Mouse (Mus musculus) embryonic facial prominence, embryonic 13.5 days (tissue): Measurements from ENCODE around the gene Arfgef3. TPM values are rescaled to one million over a fixed set of nuclear protein-coding genes. Genes with fewer than 3 reads are reported as not detected.

Experiments used
- ATAC-seq: fragments of 200-750 bp; cut with Nextera tagmentation; 2 replicates; pipeline ENCODE4 v1.8.0; 2017; ENCODE audit warnings: low read depth; ENCODE audit not compliant: insufficient number of reproducible peaks, insufficient read depth, low FRiP score, low TSS enrichment
- H3K27ac ChIP-seq: fragments of 300-500 bp; sonication (generic); 2 replicates; pipeline ENCODE4 v1.5.1; 2015; ENCODE audit warnings: moderate library complexity, mild to moderate bottlenecking, inconsistent platforms
- H3K27me3 ChIP-seq: fragments of 300-500 bp; sonication (generic); 2 replicates; pipeline ENCODE4 v1.6.1; 2015; ENCODE audit warnings: mild to moderate bottlenecking, inconsistent platforms
- H3K36me3 ChIP-seq: fragments of 300-500 bp; sonication (generic); 2 replicates; pipeline ENCODE4 v1.6.1; 2015; ENCODE audit warnings: mild to moderate bottlenecking, inconsistent platforms
- H3K4me1 ChIP-seq: fragments of 300-500 bp; sonication (generic); 2 replicates; pipeline ENCODE4 v1.6.1; 2015; ENCODE audit warnings: inconsistent platforms
- H3K4me2 ChIP-seq: fragments of 300-500 bp; sonication (generic); 2 replicates; pipeline ENCODE4 v1.6.1; 2015; ENCODE audit warnings: moderate library complexity, mild to moderate bottlenecking, inconsistent platforms
- H3K4me3 ChIP-seq: fragments of 300-500 bp; sonication (generic); 2 replicates; pipeline ENCODE4 v1.5.1; 2015; ENCODE audit warnings: mild to moderate bottlenecking, inconsistent platforms
- H3K9ac ChIP-seq: fragments of 300-500 bp; sonication (generic); 2 replicates; pipeline ENCODE4 v1.6.1; 2015; ENCODE audit warnings: mild to moderate bottlenecking, inconsistent platforms
- H3K9me3 ChIP-seq: fragments of 300-500 bp; sonication (generic); 2 replicates; pipeline ENCODE4 v1.6.1; 2016; ENCODE audit warnings: inconsistent platforms
- WGBS: fragments of 180-500 bp; shearing (Covaris S2); methylation state at CpG from one replicate; pipeline ENCODE4 v1.1.7; 2015; ENCODE audit warnings: mixed read lengths; 5-methylcytosine and 5-hydroxymethylcytosine counted together
- polyA plus RNA-seq: library from polyadenylated mRNA; unstranded; fragments of >200 nt; fragmentation: Nextera tagmentation; extraction: Ambion mirVana; gene quantifications from 2 replicates; pipeline ENCODE4 v1.2.1, GENCODE M21; 2015

Gene Arfgef3
- polyA plus RNA-seq, 1 experiment from 2014 or later = 0.44 TPM

DNA sequence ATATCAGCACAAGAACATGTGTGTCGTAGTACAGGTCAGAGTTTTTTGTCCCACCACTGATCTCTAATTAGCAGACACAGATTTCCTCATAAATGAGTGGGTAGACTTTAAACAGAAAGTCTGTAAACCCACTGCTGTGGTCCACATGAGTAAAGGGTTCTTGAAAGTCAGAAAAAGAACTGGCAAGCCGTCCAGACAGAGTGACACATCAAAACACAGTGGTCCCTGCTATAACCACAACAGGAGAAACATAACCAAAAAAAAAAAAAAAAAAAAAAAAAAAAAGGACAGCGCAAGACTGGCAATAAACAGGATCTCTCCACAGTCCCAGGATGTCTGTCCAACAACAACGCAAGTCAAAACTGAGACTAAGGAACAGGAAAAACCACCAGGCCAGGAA lies 64.9 kb downstream of the Arfgef3 start:
- no peaks in the 10 kb centered on the region for H3K27me3 ChIP-seq
- 62% methylated on average over 4 of the region's 4 CpGs for WGBS
- no peak overlapping the region for H3K4me2 ChIP-seq
- no peak for ATAC-seq
- H3K4me1 ChIP-seq = no peaks in the 10 kb centered on the region
- H3K9me3 ChIP-seq = peaks cover 8% of the 10 kb centered on the region
- no peaks in the 10 kb centered on the region for H3K36me3 ChIP-seq
- H3K4me3 ChIP-seq = no peak overlapping the region
- H3K9ac ChIP-seq = no peak overlapping the region
- no peak overlapping the region for H3K27ac ChIP-seq

DNA sequence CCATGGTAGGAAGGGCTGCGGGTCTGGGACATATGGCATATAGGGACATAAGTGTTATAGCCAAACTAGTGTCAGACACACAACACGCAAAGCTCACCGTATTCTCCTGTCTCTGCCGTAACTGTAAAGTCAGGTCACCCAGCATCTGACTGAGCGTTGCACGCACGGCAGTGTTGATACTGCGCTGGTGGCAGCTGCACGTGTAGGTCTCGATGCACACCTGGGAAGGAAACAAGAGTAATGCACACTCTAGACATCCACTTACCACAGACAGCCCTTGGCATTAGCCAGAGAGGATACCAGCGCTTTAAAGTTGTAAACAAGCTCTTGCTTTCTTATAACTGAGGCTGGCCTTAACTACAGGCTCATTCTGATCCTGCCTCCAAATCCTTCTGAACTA lies 79.0 kb downstream of the Arfgef3 start:
- WGBS = 90% methylated on average over 11 of the region's 11 CpGs
- Histone ChIP-seq H3K4me1 (no peaks in the 10 kb centered on the region), H3K4me3 (no peak overlapping the region)

GRCm38 (mm10) chr10:18664016-18664415 lies 79.7 kb downstream of the Arfgef3 start:
- 75% methylated on average over 2 of the region's 2 CpGs for WGBS
- Histone ChIP-seq H3K4me1 (no peaks in the 10 kb centered on the region), H3K4me2 (no peak overlapping the region), H3K9me3 (peaks cover 8% of the 10 kb centered on the region; the same call in 1 of the 2 replicates), H3K4me3 (no peak overlapping the region), H3K27me3 (no peaks in the 10 kb centered on the region), H3K36me3 (no peaks in the 10 kb centered on the region), H3K9ac (no peak overlapping the region), H3K27ac (no peak overlapping the region)
- ATAC-seq = no peak

More for the DNA sequence above, 79.0 kb downstream of the Arfgef3 start:
- peaks cover 6% of the 10 kb centered on the region; the same call in 1 of the 2 replicates for H3K9me3 ChIP-seq
- no peak overlapping the region for H3K9ac ChIP-seq
- H3K4me2 ChIP-seq = no peak overlapping the region
- no peak for ATAC-seq
- H3K27me3 ChIP-seq = no peaks in the 10 kb centered on the region
- no peaks in the 10 kb centered on the region for H3K36me3 ChIP-seq
- H3K27ac ChIP-seq = no peak overlapping the region

GRCm38 (mm10) chr10:18661606-18662220 lies 82.0 kb downstream of the Arfgef3 start:
- no peak overlapping the region for H3K4me3 ChIP-seq
- H3K9me3 ChIP-seq = peaks cover 8% of the 10 kb centered on the region; the same call in 1 of the 2 replicates
- H3K27ac ChIP-seq = no peak overlapping the region
- H3K36me3 ChIP-seq = no peaks in the 10 kb centered on the region
- H3K4me1 ChIP-seq = no peaks in the 10 kb centered on the region; the same call in 1 of the 2 replicates
- 84% methylated on average over 1 of the region's 1 CpGs for WGBS
- no peak overlapping the region for H3K9ac ChIP-seq
- H3K4me2 ChIP-seq = no peak overlapping the region
- ATAC-seq = no peak
- H3K27me3 ChIP-seq = no peaks in the 10 kb centered on the region

GRCm38 (mm10) chr10:18660998-18661397 lies 82.8 kb downstream of the Arfgef3 start:
- H3K4me3 ChIP-seq = no peak overlapping the region
- WGBS = 75% methylated on average over 2 of the region's 2 CpGs
- H3K9ac ChIP-seq = no peak overlapping the region

GRCm38 (mm10) chr10:18657588-18657987 lies 86.2 kb downstream of the Arfgef3 start:
- H3K27me3 ChIP-seq = no peaks in the 10 kb centered on the region
- no peaks in the 10 kb centered on the region for H3K36me3 ChIP-seq
- H3K4me3 ChIP-seq = no peak overlapping the region
- H3K9ac ChIP-seq = no peak overlapping the region
- H3K9me3 ChIP-seq = peaks cover 8% of the 10 kb centered on the region; the same call in 1 of the 2 replicates
- ATAC-seq = no peak
- no peaks in the 10 kb centered on the region; the same call in 1 of the 2 replicates for H3K4me1 ChIP-seq
- H3K4me2 ChIP-seq = no peak overlapping the region
- H3K27ac ChIP-seq = no peak overlapping the region
- 84% methylated on average over 1 of the region's 1 CpGs for WGBS

More at GRCm38 (mm10) chr10:18660998-18661397, 82.8 kb downstream of the Arfgef3 start:
- Histone ChIP-seq H3K4me2 (no peak overlapping the region), H3K9me3 (peaks cover 8% of the 10 kb centered on the region; the same call in 1 of the 2 replicates), H3K27ac (no peak overlapping the region), H3K4me1 (no peaks in the 10 kb centered on the region; the same call in 1 of the 2 replicates), H3K27me3 (no peaks in the 10 kb centered on the region), H3K36me3 (no peaks in the 10 kb centered on the region)
- no peak for ATAC-seq

GRCm38 (mm10) chr10:18647069-18647468 lies 96.7 kb downstream of the Arfgef3 start:
- H3K4me3 ChIP-seq = no peak overlapping the region
- 0 out of 2 replicates have a peak, but pooled peaks cover 8% of the 10 kb centered on the region for H3K4me1 ChIP-seq
- H3K27me3 ChIP-seq = no peaks in the 10 kb centered on the region
- H3K9ac ChIP-seq = no peak overlapping the region
- no peaks in the 10 kb centered on the region for H3K36me3 ChIP-seq
- ATAC-seq = no peak
- H3K4me2 ChIP-seq = no peak overlapping the region
- no peak overlapping the region for H3K27ac ChIP-seq
- H3K9me3 ChIP-seq = no peaks in the 10 kb centered on the region
- 76% methylated on average over 1 of the region's 1 CpGs for WGBS

GRCm38 (mm10) chr10:18646035-18646434 lies 97.7 kb downstream of the Arfgef3 start:
- no peak for ATAC-seq
- H3K9ac ChIP-seq = no peak overlapping the region
- 0 out of 2 replicates have a peak, but pooled peaks cover 8% of the 10 kb centered on the region for H3K4me1 ChIP-seq
- no peaks in the 10 kb centered on the region for H3K9me3 ChIP-seq
- H3K4me3 ChIP-seq = no peak overlapping the region
- WGBS = 87% methylated on average over 10 of the region's 10 CpGs
- no peaks in the 10 kb centered on the region for H3K27me3 ChIP-seq
- no peak overlapping the region for H3K27ac ChIP-seq
- H3K4me2 ChIP-seq = no peak overlapping the region
- H3K36me3 ChIP-seq = no peaks in the 10 kb centered on the region

DNA sequence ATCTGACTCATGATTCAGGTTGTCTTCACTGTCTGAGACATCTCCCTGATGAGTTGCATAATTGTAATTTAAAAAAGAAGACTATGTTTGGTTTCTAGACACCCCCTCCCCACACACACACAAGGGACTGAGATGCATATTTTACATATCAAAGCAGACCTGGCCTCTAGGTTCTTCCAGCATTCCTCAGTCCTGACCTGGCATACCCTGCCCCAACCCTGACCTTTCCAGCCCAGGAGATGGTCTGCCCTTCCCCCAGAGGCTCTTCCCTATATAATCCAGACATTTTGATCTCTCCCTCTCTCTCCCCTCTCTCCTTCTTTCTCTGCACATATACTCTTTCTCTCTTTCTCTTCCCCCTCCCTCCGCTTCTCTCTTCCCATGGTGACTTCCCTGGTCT lies 99.4 kb downstream of the Arfgef3 start:
- Histone ChIP-seq H3K4me2 (no peak overlapping the region), H3K4me3 (no peak overlapping the region), H3K9ac (no peak overlapping the region), H3K9me3 (no peaks in the 10 kb centered on the region), H3K4me1 (0 out of 2 replicates have a peak, but pooled peaks cover 8% of the 10 kb centered on the region), H3K36me3 (no peaks in the 10 kb centered on the region), H3K27me3 (no peaks in the 10 kb centered on the region), H3K27ac (no peak overlapping the region)
- WGBS = 100% methylated on average over 1 of the region's 1 CpGs
- ATAC-seq = no peak

DNA sequence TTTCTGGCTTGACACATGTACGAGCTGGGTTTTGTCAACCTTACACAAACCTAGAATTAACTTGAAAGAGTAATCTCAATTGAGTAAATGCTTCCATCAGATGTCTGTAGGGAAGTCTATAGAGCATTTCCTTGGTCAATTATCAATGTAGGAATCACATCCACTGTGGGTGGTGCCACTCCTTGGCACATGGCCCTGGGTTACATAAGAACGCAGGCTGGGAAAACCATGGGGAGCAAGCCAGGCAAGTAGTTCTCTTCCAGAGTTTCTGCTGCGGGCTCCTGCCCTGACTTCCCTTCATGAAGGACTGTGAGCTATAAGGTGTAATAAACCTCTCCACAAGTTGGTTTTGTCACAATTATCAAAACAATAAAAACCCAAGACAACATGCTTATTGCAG lies 100.2 kb downstream of the Arfgef3 start:
- no peaks in the 10 kb centered on the region for H3K9me3 ChIP-seq
- H3K4me2 ChIP-seq = no peak overlapping the region
- 0 out of 2 replicates have a peak, but pooled peaks cover 8% of the 10 kb centered on the region for H3K4me1 ChIP-seq
- no peak overlapping the region for H3K9ac ChIP-seq
- H3K36me3 ChIP-seq = no peaks in the 10 kb centered on the region
- 86% methylated on average over 3 of the region's 3 CpGs for WGBS
- ATAC-seq = no peak
- no peak overlapping the region for H3K4me3 ChIP-seq
- no peaks in the 10 kb centered on the region for H3K27me3 ChIP-seq
- no peak overlapping the region for H3K27ac ChIP-seq

DNA sequence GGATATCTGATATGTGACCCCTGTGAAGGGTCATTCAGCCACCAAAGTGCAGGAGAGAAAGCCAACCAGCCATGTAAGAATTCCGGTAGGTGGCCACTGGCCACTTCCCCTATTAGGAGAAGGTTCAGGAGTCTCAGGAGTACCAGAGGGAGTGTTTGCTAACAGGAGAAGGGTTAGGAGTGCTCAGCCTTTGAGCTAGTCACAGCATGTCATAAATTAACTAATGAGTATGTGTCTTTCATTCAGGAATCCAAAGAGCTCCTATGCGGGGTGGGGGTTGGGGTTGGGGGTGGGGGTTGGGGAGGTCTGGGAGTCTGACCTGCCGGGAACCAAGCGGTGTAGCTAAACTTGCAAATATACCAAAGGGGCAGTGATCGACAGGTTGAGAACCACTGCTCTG lies 100.9 kb downstream of the Arfgef3 start:
- Histone ChIP-seq H3K4me2 (no peak overlapping the region), H3K9ac (no peak overlapping the region), H3K9me3 (no peaks in the 10 kb centered on the region), H3K36me3 (no peaks in the 10 kb centered on the region), H3K4me3 (no peak overlapping the region), H3K27ac (no peak overlapping the region), H3K27me3 (no peaks in the 10 kb centered on the region), H3K4me1 (0 out of 2 replicates have a peak, but pooled peaks cover 8% of the 10 kb centered on the region)
- WGBS = 61% methylated on average over 5 of the region's 5 CpGs
- ATAC-seq = no peak

- WGBS = 86% methylated on average over 5 of the region's 5 CpGs
- Histone ChIP-seq H3K9ac (no peak overlapping the region), H3K4me3 (no peak overlapping the region), H3K9me3 (no peaks in the 10 kb centered on the region), H3K27ac (no peak overlapping the region), H3K4me1 (0 out of 2 replicates have a peak, but pooled peaks cover 8% of the 10 kb centered on the region), H3K36me3 (no peaks in the 10 kb centered on the region), H3K4me2 (no peak overlapping the region), H3K27me3 (no peaks in the 10 kb centered on the region)
- ATAC-seq = no peak
These were observed 103.2 kb downstream of the Arfgef3 start for GRCm38 (mm10) chr10:18640596-18640995.
